Mouse (Mus musculus) limb, embryonic 15.5 days (tissue): ENCODE data around the gene 9930104L06Rik. TPM values are rescaled to one million over a fixed set of nuclear protein-coding genes. Genes with fewer than 3 reads are reported as not detected.

Source experiments
- ATAC-seq: fragments of 200-750 bp; cut with Nextera tagmentation; 2 replicates; pipeline ENCODE4 v1.8.0; 2017; ENCODE audit warnings: low read depth, moderate TSS enrichment; ENCODE audit not compliant: insufficient number of reproducible peaks, low FRiP score, low TSS enrichment
- H3K27ac ChIP-seq: fragments of 300-500 bp; sonication (generic); 2 replicates; pipeline ENCODE4 v1.5.1; 2015; ENCODE audit warnings: moderate library complexity, mild to moderate bottlenecking, inconsistent platforms
- H3K27me3 ChIP-seq: fragments of 300-500 bp; sonication (generic); 2 replicates; pipeline ENCODE4 v1.6.1; 2015; ENCODE audit warnings: inconsistent platforms
- H3K36me3 ChIP-seq: fragments of 300-500 bp; sonication (generic); 2 replicates; pipeline ENCODE4 v1.6.1; 2015; ENCODE audit warnings: inconsistent platforms
- H3K4me1 ChIP-seq: fragments of 300-500 bp; sonication (generic); 2 replicates; pipeline ENCODE4 v1.6.1; 2015; ENCODE audit warnings: inconsistent platforms
- H3K4me2 ChIP-seq: fragments of 300-500 bp; sonication (generic); 2 replicates; pipeline ENCODE4 v1.6.1; 2015; ENCODE audit warnings: mild to moderate bottlenecking, inconsistent platforms
- H3K4me3 ChIP-seq: fragments of 300-500 bp; sonication (generic); 2 replicates; pipeline ENCODE4 v1.5.1; 2015; ENCODE audit warnings: mild to moderate bottlenecking, inconsistent platforms
- H3K9ac ChIP-seq: fragments of 300-500 bp; sonication (generic); 2 replicates; pipeline ENCODE4 v1.6.1; 2015; ENCODE audit warnings: inconsistent platforms
- H3K9me3 ChIP-seq: fragments of 300-500 bp; sonication (generic); 2 replicates; pipeline ENCODE4 v1.6.1; 2016; ENCODE audit warnings: inconsistent platforms
- WGBS: fragments of 180-500 bp; shearing (Covaris S2); methylation state at CpG from one replicate; pipeline ENCODE4 v1.1.7; 2015; 5-methylcytosine and 5-hydroxymethylcytosine counted together
- polyA plus RNA-seq: library from polyadenylated mRNA; unstranded; fragments of >200 nt; fragmentation: Nextera tagmentation; extraction: Ambion mirVana; gene quantifications from 2 replicates; pipeline ENCODE4 v1.2.1, GENCODE M21; 2015

Gene 9930104L06Rik
- polyA plus RNA-seq, 1 experiment from 2014 or later = 13.8 TPM

- Histone ChIP-seq H3K9me3 (no peaks in the 10 kb centered on the region), H3K36me3 (no peaks in the 10 kb centered on the region), H3K9ac (no peak overlapping the region), H3K27ac (no peak overlapping the region), H3K4me2 (no peak overlapping the region), H3K27me3 (peaks cover 8% of the 10 kb centered on the region), H3K4me1 (peaks cover 7% of the 10 kb centered on the region), H3K4me3 (no peak overlapping the region)
- WGBS = 17% methylated on average over 8 of the region's 8 CpGs
- no peak for ATAC-seq
Measured at GRCm38 (mm10) chr4:124964912-124965599, 28.2 kb downstream of the 9930104L06Rik start.

GRCm38 (mm10) chr4:124968711-124969110 lies 31.9 kb downstream of the 9930104L06Rik start:
- no peak overlapping the region for H3K27ac ChIP-seq

GRCm38 (mm10) chr4:124969219-124969848 lies 32.5 kb downstream of the 9930104L06Rik start:
- H3K9ac ChIP-seq = no peak overlapping the region
- no peak for ATAC-seq
- no peak overlapping the region for H3K4me3 ChIP-seq
- H3K4me1 ChIP-seq = peaks cover 25% of the 10 kb centered on the region
- peaks cover 37% of the 10 kb centered on the region for H3K27me3 ChIP-seq
- 56% methylated on average over 7 of the region's 7 CpGs for WGBS
- H3K9me3 ChIP-seq = no peaks in the 10 kb centered on the region
- no peak overlapping the region for H3K4me2 ChIP-seq
- no peaks in the 10 kb centered on the region for H3K36me3 ChIP-seq
- H3K27ac ChIP-seq = no peak overlapping the region

More at GRCm38 (mm10) chr4:124968711-124969110, 31.9 kb downstream of the 9930104L06Rik start:
- Histone ChIP-seq H3K4me3 (no peak overlapping the region), H3K36me3 (no peaks in the 10 kb centered on the region), H3K4me1 (peaks cover 25% of the 10 kb centered on the region), H3K4me2 (no peak overlapping the region), H3K27me3 (peaks cover 31% of the 10 kb centered on the region), H3K9ac (no peak overlapping the region), H3K9me3 (no peaks in the 10 kb centered on the region)
- WGBS = 26% methylated on average over 6 of the region's 6 CpGs
- ATAC-seq = peak; percentile 31; the same call in 1 of the 2 replicates

GRCm38 (mm10) chr4:124970194-124970593 lies 33.3 kb downstream of the 9930104L06Rik start:
- Histone ChIP-seq H3K27me3 (peaks cover 43% of the 10 kb centered on the region), H3K4me1 (peaks cover 25% of the 10 kb centered on the region), H3K4me3 (no peak overlapping the region), H3K9me3 (no peaks in the 10 kb centered on the region), H3K27ac (no peak overlapping the region), H3K4me2 (no peak overlapping the region), H3K36me3 (no peaks in the 10 kb centered on the region), H3K9ac (no peak overlapping the region)
- ATAC-seq = no peak
- 68% methylated on average over 11 of the region's 11 CpGs for WGBS

GRCm38 (mm10) chr4:124970677-124971076 lies 33.8 kb downstream of the 9930104L06Rik start:
- H3K27me3 ChIP-seq = peaks cover 43% of the 10 kb centered on the region
- H3K4me1 ChIP-seq = peaks cover 25% of the 10 kb centered on the region
- H3K9ac ChIP-seq = no peak overlapping the region
- no peaks in the 10 kb centered on the region for H3K9me3 ChIP-seq
- no peak for ATAC-seq
- H3K27ac ChIP-seq = no peak overlapping the region
- no peaks in the 10 kb centered on the region for H3K36me3 ChIP-seq
- no peak overlapping the region for H3K4me3 ChIP-seq
- 30% methylated on average over 5 of the region's 5 CpGs for WGBS
- no peak overlapping the region for H3K4me2 ChIP-seq

- Histone ChIP-seq H3K27ac (no peak overlapping the region), H3K4me2 (no peak overlapping the region), H3K36me3 (no peaks in the 10 kb centered on the region), H3K4me1 (peaks cover 25% of the 10 kb centered on the region), H3K27me3 (peaks cover 43% of the 10 kb centered on the region), H3K9me3 (no peaks in the 10 kb centered on the region), H3K4me3 (no peak overlapping the region), H3K9ac (no peak overlapping the region)
- ATAC-seq = no peak
- 52% methylated on average over 8 of the region's 8 CpGs for WGBS
Measured at GRCm38 (mm10) chr4:124971094-124971493, 34.2 kb downstream of the 9930104L06Rik start.

- no peaks in the 10 kb centered on the region for H3K36me3 ChIP-seq
- no peak overlapping the region for H3K4me3 ChIP-seq
- ATAC-seq = no peak
- peaks cover 25% of the 10 kb centered on the region for H3K4me1 ChIP-seq
- peaks cover 43% of the 10 kb centered on the region for H3K27me3 ChIP-seq
- no peak overlapping the region for H3K9ac ChIP-seq
- H3K9me3 ChIP-seq = no peaks in the 10 kb centered on the region
- WGBS = 18% methylated on average over 9 of the region's 9 CpGs
- no peak overlapping the region for H3K27ac ChIP-seq
- no peak overlapping the region for H3K4me2 ChIP-seq
Measured at GRCm38 (mm10) chr4:124972316-124972715, 35.5 kb downstream of the 9930104L06Rik start.

GRCm38 (mm10) chr4:124973296-124973695 lies 36.4 kb downstream of the 9930104L06Rik start:
- no peak for ATAC-seq
- H3K4me2 ChIP-seq = no peak overlapping the region
- no peaks in the 10 kb centered on the region for H3K36me3 ChIP-seq
- no peak overlapping the region for H3K9ac ChIP-seq
- no peaks in the 10 kb centered on the region for H3K9me3 ChIP-seq
- H3K27me3 ChIP-seq = peaks cover 45% of the 10 kb centered on the region
- peaks cover 25% of the 10 kb centered on the region for H3K4me1 ChIP-seq
- no peak overlapping the region for H3K27ac ChIP-seq
- 81% methylated on average over 2 of the region's 2 CpGs for WGBS
- H3K4me3 ChIP-seq = no peak overlapping the region

GRCm38 (mm10) chr4:124978201-124978600 lies 41.4 kb downstream of the 9930104L06Rik start:
- 23% methylated on average over 5 of the region's 5 CpGs for WGBS
- Histone ChIP-seq H3K27me3 (peaks cover 64% of the 10 kb centered on the region), H3K9ac (no peak overlapping the region), H3K4me2 (no peak overlapping the region), H3K36me3 (no peaks in the 10 kb centered on the region), H3K4me3 (no peak overlapping the region), H3K9me3 (no peaks in the 10 kb centered on the region), H3K27ac (no peak overlapping the region), H3K4me1 (no peaks in the 10 kb centered on the region)
- no peak for ATAC-seq

GRCm38 (mm10) chr4:124983893-124984526 lies 47.2 kb downstream of the 9930104L06Rik start:
- no peak overlapping the region for H3K9ac ChIP-seq
- no peaks in the 10 kb centered on the region for H3K9me3 ChIP-seq
- no peak overlapping the region for H3K27ac ChIP-seq
- no peak overlapping the region for H3K4me2 ChIP-seq
- H3K27me3 ChIP-seq = peaks cover 96% of the 10 kb centered on the region
- 15% methylated on average over 9 of the region's 9 CpGs for WGBS
- no peak overlapping the region for H3K4me3 ChIP-seq
- H3K4me1 ChIP-seq = peaks cover 22% of the 10 kb centered on the region
- no peaks in the 10 kb centered on the region for H3K36me3 ChIP-seq
- ATAC-seq = no peak

GRCm38 (mm10) chr4:124984871-124985670 lies 48.2 kb downstream of the 9930104L06Rik start:
- ATAC-seq = no peak
- peaks cover 27% of the 10 kb centered on the region for H3K4me1 ChIP-seq
- no peaks in the 10 kb centered on the region for H3K36me3 ChIP-seq
- WGBS = 6% methylated on average over 18 of the region's 18 CpGs
- H3K9ac ChIP-seq = no peak overlapping the region
- H3K27me3 ChIP-seq = peaks cover 98% of the 10 kb centered on the region
- H3K4me3 ChIP-seq = 0 out of 2 replicates have a peak overlapping the region, but pooled peaks have one; percentile 1
- H3K4me2 ChIP-seq = 0 out of 2 replicates have a peak overlapping the region, but pooled peaks have one; percentile 7
- no peaks in the 10 kb centered on the region for H3K9me3 ChIP-seq
- H3K27ac ChIP-seq = no peak overlapping the region
